ENCODE assay signal across 9 mouse cellular contexts in genomic region chr9:83413046-83413445, GRCm38 (mm10). TPM values are rescaled to one million over a fixed set of nuclear protein-coding genes. Genes with fewer than 3 reads are reported as not detected.
DNase-seq lines count a peak whose midpoint lies in the region; ATAC-seq and TF ChIP-seq lines count a peak whose summit lies in the region.
"Had no signal": no experiment of that assay in that cellular context is flagged by ENCODE, and none has a peak within 500 bp of the region (broad histone marks: within the 10 kb centered on the region; RNA-seq: fewer than 3 reads in every experiment).

No protein-coding gene starts in this region.

- no peaks in the 10 kb centered on the region for H3K4me1 ChIP-seq in intestine, postnatal 0 days (replicated peaks; ENCODE audit: control insufficient read depth, insufficient read depth, low read length)
- H3K4me1 ChIP-seq in intestine, embryonic 16.5 days (ENCODE audit: control insufficient read depth, insufficient read depth, low read length) = no peaks in the 10 kb centered on the region
- H3K4me1 ChIP-seq: hindbrain, embryonic 15.5 days; limb, embryonic 10.5 days had no signal

- H3K9me3 ChIP-seq in intestine, postnatal 0 days (ENCODE audit: control insufficient read depth) = no peaks in the 10 kb centered on the region
- no peaks in the 10 kb centered on the region for H3K9me3 ChIP-seq in intestine, embryonic 16.5 days (ENCODE audit: control insufficient read depth, low read length)
- H3K9me3 ChIP-seq: hindbrain, embryonic 15.5 days; limb, embryonic 10.5 days had no signal

- H3K27me3 ChIP-seq in intestine, postnatal 0 days (replicated peaks; ENCODE audit: control insufficient read depth, insufficient read depth, low read length) = no peaks in the 10 kb centered on the region
- H3K27me3 ChIP-seq in intestine, embryonic 16.5 days (replicated peaks; ENCODE audit: control insufficient read depth, insufficient read depth, low read length) = no peaks in the 10 kb centered on the region
- H3K27me3 ChIP-seq: hindbrain, embryonic 15.5 days had no signal

- TF ChIP-seq CTCF in intestine, postnatal 0 days (IDR thresholded peaks at IDR 0.05; ENCODE audit: low read depth) = peak; percentile 61

- no peak overlapping the region for H3K4me2 ChIP-seq in intestine, postnatal 0 days (replicated peaks; ENCODE audit: low read depth)
- no peak overlapping the region for H3K4me2 ChIP-seq in intestine, embryonic 16.5 days (ENCODE audit: low read depth, low read length)
- H3K4me2 ChIP-seq: hindbrain, embryonic 15.5 days had no signal

- no peak overlapping the region for H3K27ac ChIP-seq in intestine, postnatal 0 days (ENCODE audit: low read depth, low read length)
- no peak overlapping the region for H3K27ac ChIP-seq in intestine, embryonic 16.5 days (ENCODE audit: low read length)
- H3K27ac ChIP-seq: hindbrain, embryonic 15.5 days; limb, embryonic 10.5 days had no signal

- no peak overlapping the region for H3K9ac ChIP-seq in intestine, postnatal 0 days (ENCODE audit: low read depth, low read length)
- no peak overlapping the region for H3K9ac ChIP-seq in intestine, embryonic 16.5 days (ENCODE audit: low read depth, low read length)
- H3K9ac ChIP-seq: hindbrain, embryonic 15.5 days had no signal

- ATAC-seq in intestine, postnatal 0 days = no peak
- ATAC-seq in intestine, embryonic 16.5 days = no peak

- peak; percentile 47 for DNase-seq in thymus, postnatal 4 days
- DNase-seq in thymus, postnatal 14 days = no peak
- DNase-seq in adrenal gland, postnatal 25 days = peak; percentile 31
- peak; percentile 54 for DNase-seq in testis, postnatal 10 days (ENCODE audit: low spot score)
- DNase-seq in gastrocnemius, postnatal 14 days = no peak

- no peaks in the 10 kb centered on the region for H3K36me3 ChIP-seq in intestine, postnatal 0 days (ENCODE audit: control insufficient read depth, insufficient read depth)
- H3K36me3 ChIP-seq in intestine, embryonic 16.5 days (ENCODE audit: control insufficient read depth, insufficient read depth, low read length) = no peaks in the 10 kb centered on the region; the same call in 1 of the 2 replicates

- H3K4me3 ChIP-seq in intestine, postnatal 0 days (ENCODE audit: low read depth, low read length) = no peak overlapping the region
- no peak overlapping the region for H3K4me3 ChIP-seq in intestine, embryonic 16.5 days (ENCODE audit: low read length)
- H3K4me3 ChIP-seq: hindbrain, embryonic 15.5 days; limb, embryonic 10.5 days had no signal

- 72% methylated on average over 10 of the region's 10 CpGs for WGBS in intestine, postnatal 0 days
- 78% methylated on average over 10 of the region's 10 CpGs for WGBS in intestine, embryonic 16.5 days

- intact Hi-C loops in gastrocnemius, postnatal 14 days (cut with DNase I; ENCODE audit: low total_unique reads) = no loop called here

RNA-seq across cellular contexts. Expression of gene Lca5, which starts 27.9 kb away (rescaled TPM):
- 2.9 and 5.7 TPM in 2 replicates for polyA plus RNA-seq in intestine, postnatal 0 days (2015; fragmentation: Nextera tagmentation; extraction: Ambion mirVana)
- 6.8 and 8.0 TPM in 2 replicates for polyA plus RNA-seq in intestine, embryonic 16.5 days (2015; fragmentation: Nextera tagmentation; extraction: Ambion mirVana)
- total RNA-seq in adrenal gland, postnatal 25 days (2021) = 4.9 and 7.6 TPM in 2 replicates
- total RNA-seq in gastrocnemius, postnatal 14 days (2021) = 1 to 10 TPM; 3.2 to 3.8 TPM

Comparison
In these comparisons a context has a peak if more than half of its experiments do, and no peak if none do; other contexts are left out.
1. DNase-seq: peak in thymus, postnatal 4 days (single experiment), adrenal gland, postnatal 25 days (single experiment) and testis, postnatal 10 days (single experiment); none in thymus, postnatal 14 days (single experiment) and gastrocnemius, postnatal 14 days (single experiment).